Mouse (Mus musculus): ENCODE data around the gene Rabl6.

The Rabl6 gene

DNA sequence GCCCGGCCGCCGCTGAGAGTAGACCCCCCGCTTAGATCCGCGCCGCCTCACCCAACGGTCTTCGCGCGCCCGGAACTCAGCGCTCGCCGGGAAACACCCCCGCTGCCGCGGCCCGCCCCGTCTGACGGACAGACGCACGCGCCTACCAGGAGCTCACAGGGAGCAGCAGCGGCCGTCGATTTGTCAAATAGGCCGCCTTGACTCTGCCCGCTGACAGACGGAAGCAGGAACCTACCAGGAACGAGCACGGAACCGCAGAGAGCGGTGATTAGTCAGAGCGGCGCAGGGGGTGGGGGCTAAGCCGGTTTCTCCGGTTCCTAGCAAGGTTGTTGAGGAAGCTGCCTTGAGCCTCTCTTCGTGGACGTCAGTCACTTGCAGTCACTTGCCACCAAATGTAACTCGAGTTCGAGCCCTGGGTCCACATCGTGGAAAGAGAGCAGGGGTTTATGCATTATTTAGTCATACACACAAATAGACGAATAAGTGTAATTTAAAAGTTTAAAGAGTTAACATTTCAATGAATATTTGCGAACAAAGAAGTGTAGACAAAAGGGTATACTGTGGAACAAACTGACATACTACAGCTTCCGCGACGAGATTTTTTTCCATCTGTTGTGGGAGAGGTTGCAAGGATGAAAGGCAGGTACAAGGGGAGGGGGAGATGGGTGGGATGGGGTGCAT is 61.4 kb downstream of the Rabl6 start, which contains the start of gene Traf2:
Gene Traf2 (minus strand): TSS at position 130 of the 681 bp plus-strand sequence.
- DNase-seq (ENCODE audit: low spot score in 2 of 2): peak; percentile 98 to 99

DNA sequence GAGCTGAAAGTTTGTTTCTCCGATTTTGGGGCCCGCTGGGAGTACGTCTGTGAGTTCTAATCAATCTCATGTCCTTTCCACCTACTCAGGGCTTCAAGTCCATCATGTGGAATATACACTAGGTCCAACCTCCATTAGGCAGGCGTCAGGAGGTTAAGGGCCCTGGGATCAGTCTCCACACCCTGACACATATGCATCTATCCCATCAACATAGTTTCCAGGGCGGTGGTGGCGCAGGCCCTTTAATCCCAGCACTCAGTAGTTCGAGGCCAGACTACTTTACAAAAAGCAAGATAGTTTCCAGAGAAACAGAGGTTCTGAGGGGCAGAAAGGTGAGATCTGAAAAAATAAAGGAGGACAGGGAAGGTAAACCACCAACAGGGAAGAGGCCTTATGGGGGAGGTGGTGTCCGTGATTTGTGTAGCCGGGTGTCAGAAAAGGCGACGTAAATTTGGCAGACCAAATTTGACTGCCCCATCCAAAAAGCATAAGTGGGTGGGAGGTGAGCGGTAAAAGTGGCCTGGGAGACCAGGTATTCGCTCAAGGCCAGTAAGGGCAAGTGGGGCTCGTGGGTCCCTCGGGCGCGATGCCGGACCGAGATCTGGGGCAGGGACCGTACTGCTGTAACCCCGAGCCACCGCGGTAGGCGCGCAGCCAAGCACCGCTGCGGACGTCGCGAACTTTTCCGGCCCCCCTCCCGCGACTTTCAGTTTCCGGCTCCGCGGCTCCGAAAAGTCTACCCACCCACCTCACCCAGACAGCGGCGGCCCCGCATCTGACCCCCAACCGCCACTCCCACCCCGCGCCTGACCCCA is 62.1 kb downstream of the Rabl6 start:
- no peak for DNase-seq (ENCODE audit: low spot score in 2 of 2)

DNA sequence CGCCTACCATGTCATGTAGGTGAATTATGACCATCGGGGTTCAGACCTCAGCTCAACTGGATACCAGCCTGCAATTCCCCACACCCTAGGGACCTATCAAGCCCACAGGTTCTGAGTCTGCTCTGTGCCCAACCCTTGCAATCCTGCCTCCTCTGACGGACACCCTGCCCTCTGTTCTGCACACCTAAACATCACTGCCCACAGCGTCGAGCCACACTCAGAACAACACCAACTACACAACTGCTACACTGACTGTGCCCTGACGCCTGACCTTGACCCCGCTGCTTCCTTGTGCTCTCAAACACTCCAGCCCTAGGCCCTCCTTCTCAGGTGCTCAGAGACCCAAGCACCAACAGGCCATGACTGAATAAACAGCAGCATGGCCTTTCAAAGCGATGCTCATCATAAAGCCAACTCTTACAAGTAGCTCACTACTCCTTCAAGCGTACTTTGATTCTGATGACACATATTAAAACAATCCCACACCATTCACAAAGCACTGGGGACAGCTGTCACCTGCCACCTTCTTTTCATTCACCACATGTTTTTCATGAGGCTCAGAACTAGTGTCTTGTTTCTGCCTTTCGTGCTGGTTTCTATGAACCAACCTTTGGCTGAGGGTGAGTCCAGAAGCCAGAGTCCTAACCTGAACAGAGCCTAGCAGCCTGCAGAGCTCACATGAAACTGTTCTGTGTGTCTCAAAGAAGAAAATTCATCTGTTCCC is 66.5 kb downstream of the Rabl6 start:
- no peak for DNase-seq (ENCODE audit: low spot score in 2 of 2)

DNA sequence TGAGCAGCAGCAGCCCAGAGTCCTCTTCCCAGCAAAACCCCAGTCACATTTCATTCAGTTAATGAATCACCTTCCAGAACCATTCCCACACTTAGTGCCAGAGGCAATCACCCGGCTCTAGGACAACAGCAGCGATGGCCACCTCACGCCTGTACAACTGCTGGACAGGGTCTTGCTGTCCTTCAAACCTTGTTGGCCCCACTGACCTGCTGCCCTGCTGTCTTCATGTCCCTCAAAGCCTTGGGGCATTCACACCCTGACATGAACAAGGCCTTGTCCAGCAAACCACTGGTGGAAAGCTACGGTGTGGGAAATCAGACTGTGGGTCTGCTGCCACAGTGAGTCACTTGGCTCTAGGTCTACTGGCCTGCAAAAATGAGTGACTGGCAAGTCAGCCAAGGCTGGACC is 67.8 kb downstream of the Rabl6 start:
- DNase-seq (ENCODE audit: low spot score in 2 of 2): no peak

DNA sequence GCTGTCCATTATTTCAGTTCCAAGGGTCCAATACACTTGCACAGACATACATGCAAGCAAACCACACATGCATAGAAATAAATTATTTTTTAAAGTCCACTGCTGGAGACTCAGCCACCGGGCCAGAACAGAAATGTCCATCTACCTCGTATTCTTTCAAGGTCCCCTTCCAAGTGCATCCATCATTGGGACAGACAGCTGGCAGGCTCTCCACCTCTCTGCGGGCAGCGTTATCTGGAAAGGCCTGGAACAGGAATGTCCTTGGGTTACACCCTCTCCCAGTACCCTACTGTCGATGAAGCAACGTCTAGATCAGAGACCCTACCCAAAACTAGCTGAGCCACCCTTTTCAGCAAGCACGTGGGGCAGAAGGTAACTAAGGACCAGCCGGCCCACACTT is 71.8 kb downstream of the Rabl6 start:
- DNase-seq (ENCODE audit: low spot score in 2 of 2): no peak

DNA sequence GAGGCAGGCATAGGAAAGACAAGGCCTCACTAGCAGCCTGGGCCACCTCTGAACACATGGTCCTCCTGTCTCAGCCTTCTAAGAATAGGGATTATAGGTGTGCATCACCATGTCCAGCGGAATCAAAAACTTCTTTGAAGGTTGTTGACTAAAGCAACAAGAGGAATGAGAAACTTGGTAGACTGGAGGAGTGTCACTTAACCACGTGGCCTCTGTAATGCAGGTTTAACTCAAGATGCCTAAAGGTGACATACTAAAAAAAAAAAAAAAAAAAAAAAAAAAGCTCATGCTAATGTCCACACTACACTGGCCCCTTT is 73.5 kb downstream of the Rabl6 start:
- DNase-seq (ENCODE audit: low spot score in 2 of 2): no peak

DNA sequence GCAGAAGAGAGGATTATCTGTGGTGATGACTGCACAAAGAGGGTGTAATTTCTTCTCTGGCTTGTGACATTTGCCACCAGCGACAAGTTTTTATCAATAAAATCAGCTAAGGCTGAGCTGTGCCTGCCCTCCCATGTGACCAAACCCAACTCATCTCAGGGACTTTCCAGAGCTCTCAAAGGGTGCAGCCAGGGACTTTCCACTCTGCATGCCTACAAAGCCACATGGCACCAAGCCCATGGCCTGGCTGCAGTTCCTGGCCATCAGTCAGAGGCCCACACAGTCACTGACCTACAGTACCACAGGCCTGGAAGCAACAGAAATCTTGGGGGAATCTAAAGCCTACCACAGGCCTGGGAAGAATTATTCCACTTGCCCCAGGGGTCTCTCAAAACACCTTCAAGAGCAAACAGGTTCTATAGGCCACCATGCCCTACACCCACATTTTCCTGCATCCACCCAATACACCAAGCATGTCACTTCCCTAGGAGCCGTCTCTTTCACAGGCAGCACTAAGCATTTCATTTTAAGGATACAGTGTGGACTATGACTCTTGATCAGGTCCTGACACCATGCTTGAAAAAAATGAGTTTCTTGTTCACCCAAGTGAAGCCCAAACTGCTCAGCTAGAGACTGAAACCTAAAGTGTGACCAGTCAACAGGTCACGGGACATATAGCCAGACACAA is 74.0 kb downstream of the Rabl6 start:
- DNase-seq (ENCODE audit: low spot score in 2 of 2): no peak

DNA sequence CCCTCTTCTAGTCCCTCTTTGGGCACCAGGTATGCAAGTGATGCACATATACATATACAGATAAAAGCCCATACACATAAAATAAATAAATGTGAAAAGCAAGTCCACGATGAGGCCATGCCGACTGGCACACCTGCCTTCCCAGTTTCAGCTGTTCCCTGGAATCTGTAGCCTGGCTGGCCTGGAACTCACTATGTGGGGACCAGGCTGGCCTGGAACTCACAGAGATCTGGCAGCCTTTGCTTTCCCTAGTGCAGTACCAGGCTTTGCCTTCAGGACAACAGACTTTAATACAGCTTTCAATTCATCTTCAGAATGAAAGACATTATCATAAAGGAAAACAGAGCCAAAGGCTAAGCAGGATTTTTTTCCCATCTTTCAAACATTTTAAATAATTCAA is 74.6 kb downstream of the Rabl6 start:
- no peak for DNase-seq (ENCODE audit: low spot score in 2 of 2)

Data from urinary bladder, postnatal 4 days (tissue).